Mouse (Mus musculus) lung, embryonic 15.5 days (tissue): ENCODE measurements around the gene Tbc1d15. TPM values are rescaled to one million over a fixed set of nuclear protein-coding genes. Genes with fewer than 3 reads are reported as not detected.

Experiments used
- ATAC-seq: fragments of 200-750 bp; cut with Nextera tagmentation; 2 replicates; pipeline ENCODE4 v1.8.0; 2017; ENCODE audit warnings: moderate number of reproducible peaks, borderline replicate concordance; ENCODE audit not compliant: low FRiP score, low TSS enrichment; ENCODE audit errors: extremely low read depth
- H3K27ac ChIP-seq: fragments of 300-500 bp; sonication (generic); 2 replicates; pipeline ENCODE4 v1.5.1; 2015; ENCODE audit warnings: moderate library complexity, mild to moderate bottlenecking, inconsistent platforms
- H3K27me3 ChIP-seq: fragments of 300-500 bp; sonication (generic); 2 replicates; pipeline ENCODE4 v1.6.1; 2015; ENCODE audit warnings: inconsistent platforms
- H3K36me3 ChIP-seq: fragments of 300-500 bp; sonication (generic); 2 replicates; pipeline ENCODE4 v1.6.1; 2015; ENCODE audit warnings: inconsistent platforms
- H3K4me1 ChIP-seq: fragments of 300-500 bp; sonication (generic); 2 replicates; pipeline ENCODE4 v1.6.1; 2015; ENCODE audit warnings: inconsistent platforms
- H3K4me2 ChIP-seq: fragments of 300-500 bp; sonication (generic); 2 replicates; pipeline ENCODE4 v1.6.1; 2015; ENCODE audit warnings: inconsistent platforms, mild to moderate bottlenecking, moderate library complexity
- H3K4me3 ChIP-seq: fragments of 300-500 bp; sonication (generic); 2 replicates; pipeline ENCODE4 v1.5.1; 2015; ENCODE audit warnings: mild to moderate bottlenecking, inconsistent platforms
- H3K9ac ChIP-seq: fragments of 300-500 bp; sonication (generic); 2 replicates; pipeline ENCODE4 v1.6.1; 2015; ENCODE audit warnings: inconsistent platforms
- H3K9me3 ChIP-seq: fragments of 300-500 bp; sonication (generic); 2 replicates; pipeline ENCODE4 v1.6.1; 2016; ENCODE audit warnings: inconsistent platforms
- WGBS: fragments of 180-500 bp; shearing (Covaris S2); methylation state at CpG from one replicate; pipeline ENCODE4 v1.1.7; 2015; 5-methylcytosine and 5-hydroxymethylcytosine counted together
- polyA plus RNA-seq: library from polyadenylated mRNA; unstranded; fragments of >200 nt; fragmentation: Nextera tagmentation; extraction: Ambion mirVana; gene quantifications from 2 replicates; pipeline ENCODE4 v1.2.1, GENCODE M21; 2015

The Tbc1d15 gene
- polyA plus RNA-seq, 1 experiment from 2014 or later: 57.4 TPM

DNA sequence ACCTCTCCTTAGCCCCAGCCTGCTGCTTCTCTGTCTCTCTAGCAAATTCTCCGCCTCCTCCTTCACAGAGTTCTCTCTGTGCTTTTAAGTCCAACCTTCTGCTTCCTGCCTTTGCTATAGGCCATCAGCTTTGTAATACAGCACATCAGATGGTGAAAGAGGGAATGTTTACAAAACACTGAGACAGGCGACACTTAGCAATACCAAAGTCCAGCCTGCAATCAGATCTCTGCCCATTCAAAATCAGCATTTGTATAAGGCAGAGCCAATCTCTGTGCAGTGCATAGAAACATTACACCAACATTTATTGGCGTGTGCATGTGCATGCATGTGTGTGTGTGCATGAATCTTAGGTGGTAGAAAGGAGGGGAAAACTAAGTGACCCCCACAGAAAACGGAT is 13.3 kb downstream of the Tbc1d15 start:
- Histone ChIP-seq H3K36me3 (peaks cover 26% of the 10 kb centered on the region), H3K4me2 (no peak overlapping the region), H3K9ac (no peak overlapping the region), H3K27ac (no peak overlapping the region), H3K4me3 (no peak overlapping the region), H3K4me1 (peaks cover 9% of the 10 kb centered on the region), H3K9me3 (no peaks in the 10 kb centered on the region), H3K27me3 (no peaks in the 10 kb centered on the region)
- 75% methylated on average over 4 of the region's 4 CpGs for WGBS
- no peak for ATAC-seq

DNA sequence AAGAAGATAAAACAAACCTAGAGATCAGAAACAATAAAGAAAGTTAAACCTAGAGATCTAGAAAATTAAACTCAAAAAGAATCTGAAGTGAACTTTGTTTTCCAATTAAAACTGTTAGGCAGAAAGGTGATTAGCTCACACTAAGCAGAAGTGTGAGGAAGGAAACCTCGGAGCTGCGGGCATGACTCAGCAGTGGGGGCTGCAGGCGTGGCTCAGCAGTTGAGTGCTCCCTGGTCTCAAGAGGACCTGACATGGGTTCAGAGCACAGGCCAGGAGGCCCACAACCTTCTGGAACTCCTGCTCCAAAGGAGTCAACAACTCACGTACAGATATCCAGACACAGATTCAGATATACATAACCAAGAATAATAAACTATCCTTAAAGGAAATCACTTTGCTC is 14.5 kb downstream of the Tbc1d15 start:
- Histone ChIP-seq H3K9me3 (no peaks in the 10 kb centered on the region), H3K36me3 (peaks cover 26% of the 10 kb centered on the region), H3K9ac (no peak overlapping the region), H3K4me1 (0 out of 2 replicates have a peak, but pooled peaks cover under 1% of the 10 kb centered on the region), H3K4me2 (no peak overlapping the region), H3K27me3 (no peaks in the 10 kb centered on the region), H3K27ac (no peak overlapping the region), H3K4me3 (no peak overlapping the region)
- no peak for ATAC-seq
- WGBS: 69% methylated on average over 4 of the region's 4 CpGs

DNA sequence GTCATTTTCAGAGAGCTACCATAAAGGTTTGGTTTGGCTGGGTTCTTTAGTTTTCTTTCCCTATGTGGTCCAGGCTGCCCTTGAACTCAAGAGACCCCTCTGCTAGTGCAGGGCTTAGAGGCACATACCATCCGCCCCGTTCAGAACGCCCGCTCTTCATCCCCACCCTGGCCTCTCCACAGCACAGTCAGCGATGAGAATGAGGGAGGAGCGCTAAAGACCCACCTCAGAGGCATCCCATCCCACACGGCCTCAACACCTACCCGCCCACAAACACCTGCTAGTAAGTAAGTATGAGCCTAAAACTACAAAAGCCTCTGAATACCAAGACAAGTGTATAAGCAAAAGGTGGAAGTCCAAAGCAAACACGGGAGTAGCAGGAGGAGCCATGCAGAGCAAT is 15.8 kb downstream of the Tbc1d15 start:
- Histone ChIP-seq H3K4me1 (no peaks in the 10 kb centered on the region), H3K27me3 (no peaks in the 10 kb centered on the region), H3K9me3 (no peaks in the 10 kb centered on the region), H3K27ac (no peak overlapping the region), H3K9ac (no peak overlapping the region), H3K36me3 (peaks cover 30% of the 10 kb centered on the region), H3K4me3 (no peak overlapping the region), H3K4me2 (no peak overlapping the region)
- ATAC-seq: no peak
- WGBS: 88% methylated on average over 9 of the region's 9 CpGs

- no peak overlapping the region for H3K27ac ChIP-seq
- H3K36me3 ChIP-seq: peaks cover 25% of the 10 kb centered on the region
- no peak overlapping the region for H3K4me2 ChIP-seq
- no peaks in the 10 kb centered on the region for H3K4me1 ChIP-seq
- WGBS: 79% methylated on average over 3 of the region's 3 CpGs
- no peak overlapping the region for H3K9ac ChIP-seq
- no peak for ATAC-seq
- no peak overlapping the region for H3K4me3 ChIP-seq
- H3K27me3 ChIP-seq: no peaks in the 10 kb centered on the region
- no peaks in the 10 kb centered on the region for H3K9me3 ChIP-seq
These were observed 17.5 kb downstream of the Tbc1d15 start for GRCm38 (mm10) chr10:115233798-115234197.

- 77% methylated on average over 3 of the region's 3 CpGs for WGBS
- peaks cover 16% of the 10 kb centered on the region for H3K36me3 ChIP-seq
These were observed 18.8 kb downstream of the Tbc1d15 start for GRCm38 (mm10) chr10:115232513-115232912.

GRCm38 (mm10) chr10:115229023-115229422 is 22.2 kb downstream of the Tbc1d15 start:
- no peak for ATAC-seq
- H3K36me3 ChIP-seq: peaks cover 20% of the 10 kb centered on the region
- 79% methylated on average over 9 of the region's 9 CpGs for whole genome bisulfite sequencing

More at GRCm38 (mm10) chr10:115232513-115232912, 18.8 kb downstream of the Tbc1d15 start:
- H3K27ac ChIP-seq: no peak overlapping the region
- no peak overlapping the region for H3K9ac ChIP-seq
- no peak overlapping the region for H3K4me3 ChIP-seq
- H3K27me3 ChIP-seq: no peaks in the 10 kb centered on the region
- H3K9me3 ChIP-seq: no peaks in the 10 kb centered on the region
- ATAC-seq: no peak
- H3K4me1 ChIP-seq: no peaks in the 10 kb centered on the region
- H3K4me2 ChIP-seq: no peak overlapping the region

DNA sequence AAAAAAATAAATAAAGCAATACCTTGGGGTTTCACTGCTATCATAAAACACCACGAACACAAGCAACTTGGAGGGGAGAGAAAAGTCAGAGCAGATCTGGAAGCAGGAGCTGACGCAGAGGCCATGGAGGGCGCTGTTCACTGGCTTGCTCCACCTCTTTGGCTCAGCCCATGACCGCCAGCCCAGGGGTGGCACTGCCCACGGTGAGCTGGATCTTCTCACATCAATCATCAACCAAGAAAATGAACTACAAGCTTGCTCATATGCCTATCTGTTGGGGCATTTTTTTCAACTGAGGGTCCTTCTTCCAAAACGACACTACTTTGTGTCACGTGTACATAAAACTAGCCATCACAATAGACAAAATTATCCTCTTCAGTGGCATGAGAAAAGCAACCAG is 24.7 kb downstream of the Tbc1d15 start:
- no peaks in the 10 kb centered on the region for H3K27me3 ChIP-seq
- no peaks in the 10 kb centered on the region for H3K9me3 ChIP-seq
- H3K27ac ChIP-seq: no peak overlapping the region
- peaks cover 15% of the 10 kb centered on the region; the same call in 1 of the 2 replicates for H3K36me3 ChIP-seq
- H3K4me2 ChIP-seq: no peak overlapping the region
- H3K4me1 ChIP-seq: no peaks in the 10 kb centered on the region
- no peak for ATAC-seq
- H3K9ac ChIP-seq: no peak overlapping the region
- 87% methylated on average over 7 of the region's 7 CpGs for WGBS
- H3K4me3 ChIP-seq: no peak overlapping the region

More at GRCm38 (mm10) chr10:115229023-115229422, 22.2 kb downstream of the Tbc1d15 start:
- H3K9ac ChIP-seq: no peak overlapping the region
- no peak overlapping the region for H3K4me3 ChIP-seq
- no peaks in the 10 kb centered on the region for H3K27me3 ChIP-seq
- no peaks in the 10 kb centered on the region for H3K4me1 ChIP-seq
- H3K4me2 ChIP-seq: no peak overlapping the region
- no peak overlapping the region for H3K27ac ChIP-seq
- no peaks in the 10 kb centered on the region for H3K9me3 ChIP-seq

GRCm38 (mm10) chr10:115223845-115224244 is 27.4 kb downstream of the Tbc1d15 start:
- Histone ChIP-seq H3K36me3 (peaks cover 17% of the 10 kb centered on the region), H3K4me2 (no peak overlapping the region), H3K4me3 (no peak overlapping the region), H3K27me3 (no peaks in the 10 kb centered on the region), H3K27ac (no peak overlapping the region), H3K4me1 (no peaks in the 10 kb centered on the region), H3K9ac (no peak overlapping the region), H3K9me3 (no peaks in the 10 kb centered on the region)
- no peak for ATAC-seq
- 86% methylated on average over 3 of the region's 3 CpGs for WGBS

DNA sequence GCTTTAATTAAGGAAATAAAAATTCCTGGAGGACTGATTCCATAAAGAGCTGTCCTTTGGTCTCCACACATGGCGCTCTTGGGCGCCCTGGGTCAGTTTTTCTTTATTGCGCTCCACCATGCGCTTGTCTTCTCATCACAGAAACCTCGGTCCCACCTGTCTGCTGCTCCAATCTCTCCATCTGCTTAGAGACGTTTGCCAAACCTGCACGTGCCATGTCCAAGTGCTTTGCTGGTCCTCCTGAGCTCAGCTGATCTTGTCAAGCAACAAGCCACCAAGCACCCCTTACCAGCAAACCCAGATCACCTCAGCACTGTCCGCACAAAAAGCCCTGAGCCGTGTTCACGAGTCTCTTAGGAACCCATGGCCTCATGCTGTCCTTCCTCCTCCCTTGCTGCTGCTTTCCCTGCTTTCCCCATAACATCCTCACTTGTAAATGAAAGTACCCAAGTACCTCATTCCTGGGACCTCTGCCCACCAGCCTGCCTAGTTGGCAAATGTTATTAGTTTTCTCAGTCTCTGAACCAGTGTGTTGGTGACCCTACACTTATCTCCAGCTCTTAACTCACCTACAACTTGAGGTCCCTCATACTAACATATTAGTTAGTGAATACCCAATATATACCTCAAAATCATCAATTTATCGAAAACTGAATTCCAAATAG is 38.2 kb downstream of the Tbc1d15 start:
- no peak for ATAC-seq
- Histone ChIP-seq H3K4me3 (no peak overlapping the region), H3K4me1 (no peaks in the 10 kb centered on the region), H3K4me2 (no peak overlapping the region), H3K9me3 (no peaks in the 10 kb centered on the region), H3K27me3 (no peaks in the 10 kb centered on the region), H3K9ac (no peak overlapping the region), H3K36me3 (peaks cover 43% of the 10 kb centered on the region; the same call in 1 of the 2 replicates), H3K27ac (no peak overlapping the region)
- 94% methylated on average over 11 of the region's 11 CpGs for WGBS

- no peak for ATAC-seq
- Histone ChIP-seq H3K36me3 (peaks cover 20% of the 10 kb centered on the region; the same call in 1 of the 2 replicates), H3K9me3 (no peaks in the 10 kb centered on the region)
These were observed 45.4 kb downstream of the Tbc1d15 start for GRCm38 (mm10) chr10:115205825-115206224.

GRCm38 (mm10) chr10:115205284-115205683 is 46.0 kb downstream of the Tbc1d15 start:
- no peaks in the 10 kb centered on the region for H3K9me3 ChIP-seq
- ATAC-seq: no peak
- H3K27me3 ChIP-seq: no peaks in the 10 kb centered on the region
- no peak overlapping the region for H3K4me2 ChIP-seq
- 40% methylated on average over 1 of the region's 1 CpGs for WGBS
- H3K36me3 ChIP-seq: peaks cover 23% of the 10 kb centered on the region; the same call in 1 of the 2 replicates
- no peak overlapping the region for H3K9ac ChIP-seq
- no peaks in the 10 kb centered on the region for H3K4me1 ChIP-seq
- H3K4me3 ChIP-seq: no peak overlapping the region
- H3K27ac ChIP-seq: no peak overlapping the region

More at GRCm38 (mm10) chr10:115205825-115206224, 45.4 kb downstream of the Tbc1d15 start:
- no peak overlapping the region for H3K9ac ChIP-seq
- no peak overlapping the region for H3K27ac ChIP-seq
- no peaks in the 10 kb centered on the region for H3K27me3 ChIP-seq
- H3K4me2 ChIP-seq: no peak overlapping the region
- no peak overlapping the region for H3K4me3 ChIP-seq
- H3K4me1 ChIP-seq: no peaks in the 10 kb centered on the region
- WGBS: 74% methylated on average over 3 of the region's 3 CpGs

GRCm38 (mm10) chr10:115191214-115191613 is 60.1 kb downstream of the Tbc1d15 start:
- Histone ChIP-seq H3K4me3 (no peak overlapping the region), H3K9me3 (no peaks in the 10 kb centered on the region), H3K4me1 (no peaks in the 10 kb centered on the region), H3K36me3 (no peaks in the 10 kb centered on the region), H3K9ac (no peak overlapping the region), H3K27me3 (no peaks in the 10 kb centered on the region), H3K27ac (no peak overlapping the region), H3K4me2 (no peak overlapping the region)
- ATAC-seq: no peak
- 83% methylated on average over 7 of the region's 7 CpGs for WGBS
